Mouse (Mus musculus): Measurements from ENCODE around the gene A730071L15Rik. TPM values are rescaled to one million over a fixed set of nuclear protein-coding genes. Genes with fewer than 3 reads are reported as not detected.

A730071L15Rik gene
- total RNA-seq (2021): under 1 TPM; 0.28 to 0.31 TPM
- long read RNA-seq, experiment 1: 0 reads
- long read RNA-seq, experiment 2: 0 reads

- DNase-seq (ENCODE audit: low spot score in 2 of 2): no peak
Measured at GRCm38 (mm10) chr11:6199410-6200086, at the start of gene A730071L15Rik. Gene A730071L15Rik, plus strand, starts transcription at chr11:6200029.

GRCm38 (mm10) chr11:6152864-6153263 is 47.0 kb upstream of the A730071L15Rik start:
- no peak for DNase-seq (ENCODE audit: low spot score in 2 of 2)

- no peak for DNase-seq (ENCODE audit: low spot score in 2 of 2)
Measured at GRCm38 (mm10) chr11:6154211-6154701, 45.6 kb upstream of the A730071L15Rik start.

GRCm38 (mm10) chr11:6156651-6157050 is 43.2 kb upstream of the A730071L15Rik start:
- no peak for DNase-seq (ENCODE audit: low spot score in 2 of 2)

GRCm38 (mm10) chr11:6157119-6157518 is 42.7 kb upstream of the A730071L15Rik start:
- no peak for DNase-seq (ENCODE audit: low spot score in 2 of 2)

- DNase-seq (ENCODE audit: low spot score in 2 of 2): no peak
Measured at GRCm38 (mm10) chr11:6158515-6158914, 41.3 kb upstream of the A730071L15Rik start.

GRCm38 (mm10) chr11:6159704-6160275 is 40.0 kb upstream of the A730071L15Rik start:
- DNase-seq (ENCODE audit: low spot score in 2 of 2): no peak

- DNase-seq (ENCODE audit: low spot score in 2 of 2): no peak
Measured at GRCm38 (mm10) chr11:6160663-6161271, 39.1 kb upstream of the A730071L15Rik start.

GRCm38 (mm10) chr11:6161549-6161948 is 38.3 kb upstream of the A730071L15Rik start:
- DNase-seq (ENCODE audit: low spot score in 2 of 2): no peak

- no peak for DNase-seq (ENCODE audit: low spot score in 2 of 2)
Measured at GRCm38 (mm10) chr11:6163062-6163461, 36.8 kb upstream of the A730071L15Rik start.

- DNase-seq (ENCODE audit: low spot score in 2 of 2): no peak
Measured at GRCm38 (mm10) chr11:6163706-6164105, 36.1 kb upstream of the A730071L15Rik start.

- DNase-seq (ENCODE audit: low spot score in 2 of 2): no peak
Measured at GRCm38 (mm10) chr11:6164781-6165180, 35.0 kb upstream of the A730071L15Rik start.

GRCm38 (mm10) chr11:6165391-6166081 is 34.3 kb upstream of the A730071L15Rik start:
- DNase-seq (ENCODE audit: low spot score in 2 of 2): no peak

- DNase-seq (ENCODE audit: low spot score in 2 of 2): no peak
Measured at GRCm38 (mm10) chr11:6166351-6166750, 33.5 kb upstream of the A730071L15Rik start.

GRCm38 (mm10) chr11:6169041-6169663 is 30.7 kb upstream of the A730071L15Rik start:
- DNase-seq (ENCODE audit: low spot score in 2 of 2): no peak

- no peak for DNase-seq (ENCODE audit: low spot score in 2 of 2)
Measured at GRCm38 (mm10) chr11:6174719-6175118, 25.1 kb upstream of the A730071L15Rik start.

- DNase-seq (ENCODE audit: low spot score in 2 of 2): no peak
Measured at GRCm38 (mm10) chr11:6175506-6175905, 24.3 kb upstream of the A730071L15Rik start.

GRCm38 (mm10) chr11:6177781-6178420 is 21.9 kb upstream of the A730071L15Rik start:
- DNase-seq (ENCODE audit: low spot score in 2 of 2): no peak

GRCm38 (mm10) chr11:6178673-6179166 is 21.1 kb upstream of the A730071L15Rik start:
- DNase-seq (ENCODE audit: low spot score in 2 of 2): no peak

GRCm38 (mm10) chr11:6179194-6179593 is 20.6 kb upstream of the A730071L15Rik start:
- peak in 1 of 2 experiments; percentile 32 for DNase-seq (ENCODE audit: low spot score in 2 of 2)
